16 mouse cellular contexts compared by ENCODE assay signal in the genomic region with DNA sequence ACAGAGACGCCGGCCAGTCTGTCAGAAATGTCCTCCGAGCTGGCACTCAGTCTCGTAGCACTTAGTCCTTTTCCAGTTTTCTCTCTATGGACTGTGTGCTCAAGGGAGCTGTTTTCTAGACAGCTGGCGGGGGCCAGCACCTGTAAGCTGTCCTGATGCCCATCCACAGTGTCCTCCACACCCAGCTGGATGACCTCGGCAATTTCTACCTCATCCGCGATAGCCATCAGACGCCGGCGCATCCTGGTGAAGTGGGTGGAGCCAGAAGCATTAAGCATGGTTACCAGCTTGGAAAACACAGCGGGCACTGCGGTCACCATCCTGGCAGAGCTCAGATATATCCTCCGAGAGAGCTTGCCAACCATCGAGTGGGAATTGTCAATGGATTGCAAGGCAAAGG.
"Had no signal": no experiment of that assay in that cellular context is flagged by ENCODE, and none has a peak within 500 bp of the region (broad histone marks: within the 10 kb centered on the region; RNA-seq: fewer than 3 reads in every experiment).

No protein-coding gene starts in this region.

- H3K4me3 ChIP-seq: neural tube, embryonic 13.5 days; neural tube, embryonic 15.5 days; stomach, embryonic 15.5 days had no signal

- H3K27ac ChIP-seq: neural tube, embryonic 13.5 days; neural tube, embryonic 15.5 days; stomach, embryonic 15.5 days; stomach, postnatal 0 days had no signal

- H3K9me3 ChIP-seq: neural tube, embryonic 13.5 days; neural tube, embryonic 15.5 days; stomach, embryonic 15.5 days had no signal

- H3K27me3 ChIP-seq: neural tube, embryonic 13.5 days; neural tube, embryonic 15.5 days; stomach, embryonic 15.5 days had no signal

- H3K4me1 ChIP-seq: neural tube, embryonic 13.5 days; neural tube, embryonic 15.5 days; stomach, embryonic 15.5 days had no signal

- H3K9ac ChIP-seq: neural tube, embryonic 13.5 days; neural tube, embryonic 15.5 days; stomach, embryonic 15.5 days had no signal

- H3K4me2 ChIP-seq: neural tube, embryonic 13.5 days; neural tube, embryonic 15.5 days; stomach, embryonic 15.5 days had no signal

- DNase-seq: retina, postnatal 1 day; right cerebral cortex, adult 18-20 months; right cerebral cortex, postnatal 14 days; right cerebral cortex, postnatal 25 days; right cerebral cortex, postnatal 4 days; spleen, adult 18-20 months; thymus, adult 18-20 months; thymus, adult 2 months; thymus, postnatal 14 days; thymus, postnatal 25 days; thymus, postnatal 36 days; thymus, postnatal 4 days had no signal
